Mouse (Mus musculus): ENCODE measurements at regions not wholly inside any gene's neighbourhood (a gene's known extent, or its start where the extent isn't known, plus 50 kb on each side); places are given as distances from the start of the nearest gene placed in this dataset.

- TF ChIP-seq CHD2 (IDR thresholded peaks at IDR 0.05; ENCODE audit: low read depth, low read length) (no peak), MAFK (IDR thresholded peaks at IDR 0.05; ENCODE audit: insufficient read depth, low read depth, low read length) (no peak), ZC3H11A (IDR thresholded peaks at IDR 0.05; ENCODE audit: borderline replicate concordance, low read depth, low read length) (no peak), ZNF384 (IDR thresholded peaks at IDR 0.05; ENCODE audit: low read depth, low read length) (no peak)
These were observed 56.1 kb upstream of the Vtcn1 start for GRCm38 (mm10) chr3:100769146-100769545.
